Mouse (Mus musculus) lung, postnatal 0 days (tissue): Measurements from ENCODE around the gene Ankrd23. TPM values are rescaled to one million over a fixed set of nuclear protein-coding genes. Genes with fewer than 3 reads are reported as not detected.
A peak's percentile ranks its signal among the peaks of the same experiment; 100 is the strongest.

Experiments
- ATAC-seq: fragments of 200-750 bp; cut with Nextera tagmentation; 2 replicates; pipeline ENCODE4 v1.8.0; 2017; ENCODE audit warnings: moderate library complexity
- DNase-seq: peaks from one replicate; pipeline ENCODE4 v3.0.0-alpha.2; 2016; ENCODE audit warnings: low spot score
- H3K27ac ChIP-seq: fragments of 300-500 bp; sonication (generic); 2 replicates; pipeline ENCODE4 v1.5.1; 2014; ENCODE audit warnings: antibody characterized with exemption, mild to moderate bottlenecking, low read length, mixed read lengths
- H3K27me3 ChIP-seq: fragments of 300-500 bp; sonication (generic); replicated peaks from 2 replicates; pipeline ENCODE4 v1.6.1; 2014; ENCODE audit warnings: low read length, mixed read lengths; ENCODE audit not compliant: insufficient read depth
- H3K36me3 ChIP-seq: fragments of 300-500 bp; sonication (generic); 2 replicates; pipeline ENCODE4 v1.6.1; 2014; ENCODE audit warnings: low read length, mixed read lengths; ENCODE audit not compliant: insufficient read depth
- H3K4me1 ChIP-seq: fragments of 300-500 bp; sonication (generic); 2 replicates; pipeline ENCODE4 v1.6.1; 2014; ENCODE audit warnings: antibody characterized with exemption, low read depth, low read length, mixed read lengths; ENCODE audit not compliant: insufficient read depth
- H3K4me2 ChIP-seq: fragments of 300-500 bp; sonication (generic); replicated peaks from 2 replicates; pipeline ENCODE4 v1.6.1; 2014; ENCODE audit warnings: low read depth, mild to moderate bottlenecking, low read length, moderate library complexity, mixed read lengths
- H3K4me3 ChIP-seq: fragments of 300-500 bp; sonication (generic); 2 replicates; pipeline ENCODE4 v1.5.1; 2014; ENCODE audit warnings: low read depth, low read length
- H3K9ac ChIP-seq: fragments of 300-500 bp; sonication (generic); replicated peaks from 2 replicates; pipeline ENCODE4 v1.6.1; 2014; ENCODE audit warnings: low read depth, mild to moderate bottlenecking
- H3K9me3 ChIP-seq: fragments of 300-500 bp; sonication (generic); 2 replicates; pipeline ENCODE4 v1.6.1; 2016; ENCODE audit warnings: low read length, mixed read lengths
- CTCF ChIP-seq: IDR thresholded peaks from 2 replicates; pipeline ENCODE4 v1.5.1; 2016; ENCODE audit warnings: antibody characterized with exemption, mild to moderate bottlenecking
- EP300 ChIP-seq: IDR thresholded peaks from 2 replicates; pipeline ENCODE4 v1.6.1; 2016; ENCODE audit warnings: antibody characterized with exemption, mild to moderate bottlenecking, control low read depth
- WGBS: fragments of 180-500 bp; shearing (Covaris S2); extraction: QIAGEN DNeasy Blood & Tissue Kit; methylation state at CpG from one replicate; pipeline ENCODE4 v1.1.7; 2014; 5-methylcytosine and 5-hydroxymethylcytosine counted together
- polyA plus RNA-seq: library from polyadenylated mRNA; unstranded; fragments of >200 nt; fragmentation: Nextera tagmentation; extraction: Ambion mirVana; gene quantifications from 2 replicates; pipeline ENCODE4 v1.2.1, GENCODE M21; 2015

Gene Ankrd23
- polyA plus RNA-seq, 1 experiment from 2014 or later = 6.2 TPM

DNA sequence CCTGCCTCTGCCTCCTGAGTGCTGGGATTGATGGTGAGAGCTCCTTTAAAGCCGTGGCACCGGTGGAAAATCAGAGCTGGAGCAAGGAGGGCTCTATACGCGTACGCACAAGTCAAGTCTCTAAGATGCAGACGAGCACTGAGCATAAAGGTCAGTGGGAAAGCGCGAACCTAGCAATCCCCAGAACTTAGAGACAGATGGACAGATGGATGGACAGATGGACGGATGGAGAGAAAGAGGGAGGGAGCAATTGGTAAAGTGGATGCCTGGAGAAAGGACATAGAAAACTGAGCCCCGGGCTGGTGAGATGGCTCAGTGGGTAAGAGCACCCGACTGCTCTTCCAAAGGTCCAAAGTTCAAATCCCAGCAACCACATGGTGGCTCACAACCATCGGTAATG lies 4.1 kb upstream of the Ankrd23 start:
- no peak overlapping the region for H3K27ac ChIP-seq
- no peaks in the 10 kb centered on the region for H3K27me3 ChIP-seq
- H3K4me3 ChIP-seq = no peak overlapping the region
- peaks cover 11% of the 10 kb centered on the region; the same call in 1 of the 2 replicates for H3K36me3 ChIP-seq
- 90% methylated on average over 12 of the region's 12 CpGs for WGBS
- H3K9ac ChIP-seq = no peak overlapping the region
- H3K9me3 ChIP-seq = no peaks in the 10 kb centered on the region
- DNase-seq (no peak), ATAC-seq (no peak)
- no peak overlapping the region for H3K4me2 ChIP-seq
- no peaks in the 10 kb centered on the region; the same call in 1 of the 2 replicates for H3K4me1 ChIP-seq
- TF ChIP-seq EP300 (no peak), CTCF (no peak)

DNA sequence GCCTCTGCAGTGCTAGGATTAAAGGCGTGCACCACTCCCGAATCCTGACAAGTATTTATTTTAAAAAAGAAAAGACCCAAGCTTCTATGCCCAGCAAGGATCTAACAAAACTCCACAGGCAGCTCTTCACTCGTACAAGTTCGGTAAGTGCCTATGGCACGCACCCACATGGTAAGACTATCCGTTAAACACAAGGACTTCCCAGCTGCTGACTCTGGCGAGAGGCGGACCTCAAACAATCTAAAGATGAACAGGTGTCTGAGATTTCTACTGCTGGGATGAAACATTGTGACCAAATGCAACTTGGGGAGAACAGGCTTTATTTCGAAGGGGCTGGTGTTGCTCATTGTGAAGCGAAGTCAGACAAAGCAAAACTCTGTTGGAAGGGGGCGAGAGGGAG lies 3.4 kb upstream of the Ankrd23 start:
- H3K27ac ChIP-seq = no peak overlapping the region
- TF ChIP-seq EP300 = no peak
- TF ChIP-seq CTCF = no peak
- WGBS = 82% methylated on average over 11 of the region's 11 CpGs
- H3K9ac ChIP-seq = no peak overlapping the region
- ATAC-seq (no peak), DNase-seq (no peak)
- H3K9me3 ChIP-seq = no peaks in the 10 kb centered on the region
- H3K36me3 ChIP-seq = peaks cover 11% of the 10 kb centered on the region; the same call in 1 of the 2 replicates
- no peak overlapping the region for H3K4me2 ChIP-seq
- H3K4me1 ChIP-seq = peaks cover 3% of the 10 kb centered on the region; the same call in 1 of the 2 replicates
- no peaks in the 10 kb centered on the region for H3K27me3 ChIP-seq
- no peak overlapping the region for H3K4me3 ChIP-seq

DNA sequence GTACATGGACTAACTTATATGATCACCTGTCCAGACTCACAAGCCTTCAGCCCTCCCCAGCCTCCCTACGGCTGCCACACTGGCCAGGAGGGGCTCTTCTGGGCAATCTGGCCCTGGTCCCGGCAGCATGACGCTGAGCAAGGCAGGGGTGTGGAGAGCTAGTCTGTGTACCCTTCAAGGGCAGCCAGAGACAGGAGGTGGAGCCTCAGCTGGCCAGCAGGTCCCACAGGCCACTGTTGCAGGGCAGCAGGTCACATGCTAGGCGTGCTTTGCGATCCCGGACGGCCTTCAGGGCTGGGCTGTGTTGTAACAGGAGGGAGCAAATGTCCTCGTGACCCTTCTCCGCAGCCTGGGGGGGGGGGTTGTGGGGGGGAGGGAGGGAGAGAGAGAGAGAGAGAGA lies 2.5 kb upstream of the Ankrd23 start, which contains the start of gene Gm42417:
Gm42417 (minus strand) TSS at position 244 of the 400 bp plus-strand sequence.
- Histone ChIP-seq H3K4me3 (no peak within 1 kb of the TSS), H3K4me2 (no peak within 1 kb of the TSS), H3K36me3 (peaks cover 11% of the 10 kb centered on the region; the same call in 1 of the 2 replicates), H3K27me3 (no peaks in the 10 kb centered on the region), H3K9ac (no peak within 1 kb of the TSS), H3K9me3 (no peaks in the 10 kb centered on the region), H3K4me1 (peaks cover 7% of the 10 kb centered on the region; the same call in 1 of the 2 replicates), H3K27ac (peak within 1 kb of the TSS; percentile 80)
- peak; percentile 93 for ATAC-seq
- WGBS = 26% methylated on average over 8 of the region's 9 CpGs
- DNase-seq = peak; percentile 92
- TF ChIP-seq CTCF = no peak
- no peak for TF ChIP-seq EP300

DNA sequence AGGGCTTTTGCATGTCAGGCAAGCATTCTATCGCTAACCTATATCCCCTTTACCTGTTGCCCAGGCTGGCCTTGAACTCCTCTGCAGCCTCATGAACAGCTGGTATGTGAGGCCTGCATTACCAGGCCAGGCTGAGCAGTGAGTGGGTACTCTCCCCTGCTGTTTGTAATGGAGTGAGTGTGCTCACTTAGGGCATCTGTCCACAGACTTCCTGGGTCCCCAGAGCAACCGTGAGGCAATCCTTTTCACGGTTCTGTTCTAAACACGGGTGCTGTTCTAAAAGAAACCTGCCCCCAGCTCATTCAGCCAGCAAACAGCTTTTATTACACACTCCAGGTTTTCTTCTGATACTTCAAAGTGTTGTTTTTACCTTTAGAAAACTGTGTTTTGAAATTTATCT lies 2.0 kb upstream of the Ankrd23 start:
- DNase-seq (peak; percentile 49), ATAC-seq (peak; percentile 51)
- TF ChIP-seq EP300 = no peak
- TF ChIP-seq CTCF = no peak
- no peaks in the 10 kb centered on the region for H3K9me3 ChIP-seq
- peak overlapping the region; percentile 80 for H3K27ac ChIP-seq
- H3K4me1 ChIP-seq = peaks cover 11% of the 10 kb centered on the region; the same call in 1 of the 2 replicates
- no peak overlapping the region for H3K4me2 ChIP-seq
- no peaks in the 10 kb centered on the region for H3K27me3 ChIP-seq
- 70% methylated on average over 4 of the region's 4 CpGs for WGBS
- H3K4me3 ChIP-seq = no peak overlapping the region
- peaks cover 11% of the 10 kb centered on the region; the same call in 1 of the 2 replicates for H3K36me3 ChIP-seq
- no peak overlapping the region for H3K9ac ChIP-seq

DNA sequence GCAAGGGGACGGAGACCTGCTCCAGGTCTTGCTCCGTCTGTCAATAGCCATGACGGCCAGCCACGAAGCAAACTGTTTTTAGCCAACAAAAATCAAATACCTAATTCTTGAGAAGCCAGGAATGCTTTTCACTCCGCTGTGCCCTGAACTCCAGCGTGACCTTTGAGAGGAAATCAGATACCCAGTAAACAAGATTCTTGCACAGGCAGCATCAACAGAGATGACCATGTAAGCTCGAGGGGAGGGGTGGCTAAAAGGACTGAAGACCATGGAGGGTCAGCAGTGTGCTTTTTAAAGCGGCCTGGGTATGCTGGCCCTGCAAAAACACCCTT lies 320 bp downstream of the Ankrd23 start:
- TF ChIP-seq EP300 = no peak
- H3K36me3 ChIP-seq = peaks cover 11% of the 10 kb centered on the region; the same call in 1 of the 2 replicates
- H3K4me2 ChIP-seq = no peak overlapping the region
- H3K9ac ChIP-seq = no peak overlapping the region
- no peaks in the 10 kb centered on the region for H3K27me3 ChIP-seq
- ATAC-seq = no peak
- H3K27ac ChIP-seq = peak overlapping the region; percentile 52
- no peak for DNase-seq
- H3K9me3 ChIP-seq = no peaks in the 10 kb centered on the region
- H3K4me1 ChIP-seq = peaks cover 11% of the 10 kb centered on the region; the same call in 1 of the 2 replicates
- no peak overlapping the region for H3K4me3 ChIP-seq
- 49% methylated on average over 8 of the region's 8 CpGs for WGBS

DNA sequence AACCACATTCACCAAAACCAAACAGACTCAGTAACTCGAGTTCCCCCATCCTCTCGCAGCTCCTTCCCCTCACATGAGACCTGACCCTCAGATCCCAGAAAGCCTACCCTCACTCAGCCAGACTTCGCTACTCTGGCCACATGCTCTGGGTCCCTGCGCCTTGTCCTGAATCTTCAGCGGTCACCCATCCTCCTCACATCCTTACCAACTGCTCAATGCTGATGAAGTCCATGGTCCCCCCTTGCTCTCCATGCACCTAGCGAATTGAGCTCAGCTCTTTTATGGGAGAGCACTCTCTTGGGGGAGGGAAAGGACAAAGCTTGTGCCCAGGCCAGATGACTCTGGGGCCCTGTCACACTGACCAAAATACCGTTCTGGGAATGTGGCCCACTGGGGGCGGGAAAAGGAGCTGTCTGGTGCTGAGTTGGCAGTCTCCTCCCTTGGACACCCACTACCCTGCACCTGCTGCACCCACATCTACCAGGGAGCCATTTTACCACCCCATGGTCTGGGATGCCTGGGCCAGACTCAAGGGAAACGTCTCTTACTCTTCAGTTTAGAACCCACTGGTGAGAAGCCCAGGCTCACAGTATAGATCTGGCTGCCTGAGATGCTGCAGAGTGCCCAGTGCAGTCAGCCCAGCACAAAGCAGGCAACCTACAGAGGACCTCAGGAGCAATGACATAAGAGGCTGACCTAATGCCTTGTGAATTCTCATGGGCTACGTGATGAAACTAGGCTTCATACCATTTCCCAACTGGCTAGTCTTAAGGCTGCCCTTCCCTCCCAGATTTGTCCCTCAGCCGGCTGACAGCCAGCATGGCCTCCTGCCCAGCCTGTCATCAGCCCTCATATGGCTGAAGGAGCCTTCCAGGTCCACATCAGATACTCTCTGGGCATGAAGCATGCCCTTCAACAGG lies 946 bp downstream of the Ankrd23 start:
- DNase-seq = peak; percentile 89
- peaks cover 11% of the 10 kb centered on the region; the same call in 1 of the 2 replicates for H3K4me1 ChIP-seq
- H3K27ac ChIP-seq = peak overlapping the region; percentile 52

More for the DNA sequence above, 946 bp downstream of the Ankrd23 start:
- WGBS = 69% methylated on average over 11 of the region's 11 CpGs
- TF ChIP-seq CTCF = no peak
- TF ChIP-seq EP300 = no peak
- Histone ChIP-seq H3K27me3 (no peaks in the 10 kb centered on the region), H3K36me3 (peaks cover 10% of the 10 kb centered on the region; the same call in 1 of the 2 replicates), H3K9ac (no peak overlapping the region), H3K9me3 (no peaks in the 10 kb centered on the region), H3K4me2 (no peak overlapping the region), H3K4me3 (no peak overlapping the region)
- ATAC-seq = peak; percentile 50
